Mouse (Mus musculus): ENCODE results near the gene Cfi. TPM values are rescaled to one million over a fixed set of nuclear protein-coding genes. Genes with fewer than 3 reads are reported as not detected.
A peak's percentile ranks its signal among the peaks of the same experiment; 100 is the strongest.

Cfi gene
- total RNA-seq (2021): not detected

DNA sequence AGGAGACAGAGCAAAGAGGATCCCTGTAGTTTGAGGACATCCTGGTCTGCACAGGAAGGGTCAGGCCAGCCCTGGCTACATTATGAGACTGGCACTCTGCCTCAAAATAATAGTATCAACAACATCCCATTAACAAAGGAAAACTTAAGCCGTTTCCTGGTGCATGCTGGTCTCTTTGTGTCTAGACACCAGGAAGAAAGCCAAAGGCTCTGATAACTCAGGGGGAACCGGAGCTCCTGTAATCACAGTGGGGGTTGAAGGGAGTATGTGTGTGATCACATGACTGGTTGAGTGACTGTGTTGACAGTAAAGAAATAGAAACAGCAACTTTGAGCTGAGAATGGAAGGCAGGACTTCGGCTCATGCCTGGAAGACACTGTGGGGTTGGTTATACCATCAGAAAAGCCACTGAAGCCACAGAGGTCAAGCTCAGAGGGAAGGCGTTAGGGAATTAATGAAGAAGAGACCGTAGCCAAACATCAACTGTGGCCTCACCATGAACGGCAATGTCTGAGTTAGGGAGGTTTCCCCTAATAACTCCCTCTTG lies at the start of gene Cfi:
Cfi (plus strand) TSS at position 497 of the 547 bp plus-strand sequence.
- intact Hi-C loops (cut with DNase I): no loop called here
- DNase-seq (ENCODE audit: low spot score in 2 of 2): no peak

GRCm38 (mm10) chr3:129793801-129794200 lies 41.9 kb upstream of the Cfi start:
- intact Hi-C loops (cut with DNase I): no loop called here

DNA sequence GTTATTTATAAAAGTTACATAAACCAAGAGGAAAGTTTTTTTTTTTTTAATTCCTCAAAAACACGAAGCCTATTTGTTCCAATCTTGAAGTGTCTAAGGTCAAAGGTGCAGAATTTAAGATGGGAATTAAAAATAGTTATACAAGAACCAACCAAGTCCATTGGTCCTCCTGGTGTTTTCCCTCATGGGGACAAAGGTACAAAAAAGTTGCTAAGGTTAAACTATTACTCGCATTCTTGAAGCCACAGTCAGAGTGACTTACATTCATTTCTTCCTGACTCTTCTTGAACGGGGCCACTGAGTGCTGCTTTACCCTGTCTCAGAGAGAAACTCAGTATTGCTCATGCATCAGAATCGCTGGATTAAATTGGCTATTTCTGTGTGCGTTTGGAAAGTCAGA lies 38.3 kb upstream of the Cfi start:
- DNase-seq (ENCODE audit: low spot score in 2 of 2): no peak
- intact Hi-C loops (cut with DNase I): no loop called here

More at GRCm38 (mm10) chr3:129793801-129794200, 41.9 kb upstream of the Cfi start:
- no peak for DNase-seq (ENCODE audit: low spot score in 2 of 2)

- DNase-seq (ENCODE audit: low spot score in 2 of 2): no peak
- intact Hi-C loops (cut with DNase I): no loop called here
These were observed 37.1 kb upstream of the Cfi start for GRCm38 (mm10) chr3:129798551-129798950.

DNA sequence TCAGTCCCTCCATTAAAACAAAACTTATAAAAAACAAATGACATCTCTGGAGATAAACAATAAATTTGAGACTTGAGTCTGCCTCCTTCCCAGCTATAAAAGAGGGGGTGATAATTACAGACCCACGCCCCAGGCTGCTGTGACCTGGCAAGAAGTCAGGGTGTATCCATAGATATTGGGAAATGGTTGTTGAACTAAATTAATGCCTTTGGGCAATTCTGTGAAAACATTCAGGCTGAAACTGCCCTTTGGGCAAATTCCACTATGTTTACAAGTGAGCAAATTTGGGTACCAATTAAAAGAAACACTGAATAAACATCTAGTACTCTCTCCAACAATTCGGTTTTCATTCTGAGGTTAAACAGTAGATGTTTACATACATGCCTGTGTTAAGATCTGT lies 36.7 kb upstream of the Cfi start:
- intact Hi-C loops (cut with DNase I): no loop called here
- no peak for DNase-seq (ENCODE audit: low spot score in 2 of 2)

- intact Hi-C loops (cut with DNase I): no loop called here
- no peak for DNase-seq (ENCODE audit: low spot score in 2 of 2)
These were observed 31.9 kb upstream of the Cfi start, which contains the start of gene Lrit3 for GRCm38 (mm10) chr3:129803765-129804164. Lrit3 (minus strand) TSS chr3:129804030.

GRCm38 (mm10) chr3:129820847-129821246 lies 14.8 kb upstream of the Cfi start:
- DNase-seq (ENCODE audit: low spot score in 2 of 2): no peak
- intact Hi-C loops (cut with DNase I): no loop called here

DNA sequence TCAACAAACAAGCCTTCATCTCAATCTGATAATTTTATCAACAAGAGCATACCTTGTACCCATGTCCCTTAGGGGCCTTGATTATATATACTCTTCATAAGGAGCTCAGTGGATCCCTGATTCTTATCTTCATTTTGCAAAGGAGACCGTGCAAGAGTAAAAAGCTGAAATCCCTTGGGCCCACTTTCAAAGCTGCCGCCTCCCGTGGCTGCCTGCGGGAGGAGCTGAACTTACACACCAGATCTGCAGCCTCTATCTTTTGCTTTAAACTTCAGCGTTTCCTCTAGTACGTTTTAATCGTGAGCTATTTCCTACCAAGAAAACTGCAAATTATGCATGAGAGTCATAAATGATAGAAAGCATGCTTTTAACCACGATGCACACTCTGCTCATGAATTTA lies 13.9 kb upstream of the Cfi start:
- intact Hi-C loops (cut with DNase I): no loop called here

DNA sequence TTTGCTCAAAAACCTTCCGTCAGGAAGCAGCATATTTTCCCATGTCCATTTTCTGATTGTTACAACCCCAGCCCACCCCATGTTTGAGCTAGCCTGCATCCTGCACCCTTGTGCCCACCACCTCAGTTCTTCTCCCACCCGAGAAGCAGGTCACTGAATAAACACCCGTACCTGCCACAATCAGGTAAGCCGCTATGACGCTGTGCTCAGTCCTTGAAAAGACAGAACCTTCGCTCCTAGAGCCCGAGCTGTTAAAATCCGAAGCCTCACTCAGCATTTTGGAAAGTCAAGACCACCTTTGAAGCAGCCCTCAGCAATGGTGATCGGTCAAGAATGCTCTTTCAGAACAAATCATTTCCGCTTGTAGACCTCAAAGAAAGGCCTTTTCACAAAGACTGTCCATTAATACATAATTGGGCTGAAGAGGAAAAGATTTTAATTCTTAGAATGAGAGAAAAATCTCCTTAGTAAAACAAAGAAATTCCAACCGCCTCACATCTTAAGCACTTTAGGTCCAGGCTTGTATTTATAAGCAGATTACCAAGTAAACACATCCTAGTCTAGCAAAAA lies 13.4 kb upstream of the Cfi start, which contains the start of gene Rrh:
Rrh (minus strand) TSS at position 382 of the 570 bp plus-strand sequence.
- intact Hi-C loops (cut with DNase I): no loop called here
- DNase-seq (ENCODE audit: low spot score in 2 of 2): no peak

More for the DNA sequence above, 13.9 kb upstream of the Cfi start:
- no peak for DNase-seq (ENCODE audit: low spot score in 2 of 2)

DNA sequence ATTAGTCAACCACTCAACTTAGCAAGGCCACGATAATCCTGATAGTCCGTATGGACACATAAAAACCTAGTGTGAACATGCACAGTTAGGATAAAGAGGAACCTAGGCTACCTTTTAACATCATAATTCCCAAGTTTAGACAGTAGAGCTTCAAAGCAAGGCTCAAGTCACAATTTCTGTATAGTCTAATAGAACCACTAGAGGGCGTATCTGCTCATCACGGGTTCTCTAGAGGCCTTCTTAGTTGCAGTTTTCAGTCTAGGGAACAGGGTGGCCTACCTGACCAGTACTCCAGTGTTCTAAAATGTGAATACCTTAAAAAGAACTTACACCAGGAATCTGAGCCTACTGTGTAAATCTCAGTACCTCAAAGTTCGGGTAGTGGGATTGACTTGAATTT lies 12.4 kb upstream of the Cfi start:
- peak; percentile 23 to 37 for DNase-seq (ENCODE audit: low spot score in 2 of 2)
- intact Hi-C loops (cut with DNase I): loop anchor here (1.0 kb wide), 1 partner anchor 257 kb away; no protein-coding TSS in a partner anchor

DNA sequence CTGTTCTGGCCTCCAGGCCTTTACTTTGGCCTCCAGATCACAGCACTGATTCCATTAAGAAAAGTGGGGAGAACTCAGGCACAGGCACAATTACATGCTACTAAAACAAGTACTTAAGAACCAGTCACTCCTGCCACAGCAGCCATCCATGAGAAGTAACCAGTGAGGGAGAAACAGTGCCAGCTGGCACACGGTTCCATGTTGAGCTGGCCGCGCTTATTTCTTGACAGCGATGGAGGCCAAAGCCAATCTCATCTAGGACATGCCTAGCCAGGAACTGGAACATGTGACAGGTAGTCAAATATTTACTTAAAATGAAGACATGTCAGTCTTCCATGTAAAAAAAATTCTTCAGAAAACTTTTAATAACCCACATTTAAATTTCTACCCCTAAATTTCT lies 11.5 kb upstream of the Cfi start:
- intact Hi-C loops (cut with DNase I): no loop called here
- no peak for DNase-seq (ENCODE audit: low spot score in 2 of 2)

DNA sequence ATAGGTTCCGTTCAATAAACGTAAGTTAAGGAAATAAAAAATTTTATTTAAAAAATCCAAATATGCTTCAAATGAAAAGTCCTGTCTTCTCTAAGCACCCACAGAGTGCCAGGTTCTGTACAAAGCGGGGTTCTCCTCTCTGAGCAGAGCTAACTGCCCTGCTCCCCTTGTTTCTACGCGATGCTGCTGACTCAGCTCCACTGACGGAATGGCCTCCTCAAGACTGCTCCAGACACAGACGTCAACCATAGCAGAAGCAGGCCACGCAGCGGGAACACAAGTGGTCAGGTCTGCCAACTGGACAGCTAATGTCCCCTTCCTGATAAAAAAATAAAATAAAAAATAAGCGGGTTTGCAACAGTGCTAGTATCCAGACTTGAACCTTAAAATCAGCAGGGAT lies 10.8 kb upstream of the Cfi start:
- intact Hi-C loops (cut with DNase I): no loop called here
- no peak for DNase-seq (ENCODE audit: low spot score in 2 of 2)

DNA sequence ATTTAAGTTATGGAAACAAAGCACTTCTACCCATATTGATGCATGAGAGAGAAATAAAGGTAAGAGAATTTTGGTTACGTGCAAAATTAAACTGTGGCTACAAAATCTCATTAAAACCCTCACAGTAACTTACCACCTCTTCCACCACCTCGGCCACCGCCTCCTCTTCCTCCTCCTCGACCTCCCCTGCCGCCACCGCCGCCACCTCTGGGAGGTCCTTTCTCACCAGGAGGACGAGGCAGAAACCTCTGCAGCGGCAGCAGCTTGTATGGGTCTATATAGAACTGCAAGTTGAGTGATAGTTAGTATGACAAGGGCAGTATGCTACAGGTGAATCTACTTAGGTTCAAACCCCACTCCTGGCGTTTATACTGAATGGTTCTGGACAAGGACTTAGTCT lies 9.0 kb upstream of the Cfi start:
- intact Hi-C loops (cut with DNase I): no loop called here
- DNase-seq (ENCODE audit: low spot score in 2 of 2): no peak

DNA sequence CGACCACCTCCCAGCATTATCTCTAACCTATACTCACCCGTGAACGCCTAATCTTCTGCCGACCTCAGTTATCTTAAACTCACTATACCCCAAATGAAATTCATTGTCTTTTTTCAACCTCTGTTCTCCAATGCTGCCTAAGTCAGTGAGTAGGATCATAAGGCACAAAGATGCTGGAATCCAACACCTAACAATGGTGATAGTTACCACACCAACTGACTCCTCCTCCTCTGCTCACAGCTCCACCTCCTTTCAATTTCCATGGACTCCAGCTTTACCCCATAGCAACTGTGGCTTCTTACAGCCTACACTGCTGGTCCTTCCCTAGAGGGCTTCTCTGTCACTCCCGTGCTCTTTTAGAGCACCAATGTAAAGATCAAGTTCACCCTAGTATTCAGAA lies 8.0 kb upstream of the Cfi start:
- no peak for DNase-seq (ENCODE audit: low spot score in 2 of 2)
- intact Hi-C loops (cut with DNase I): no loop called here

DNA sequence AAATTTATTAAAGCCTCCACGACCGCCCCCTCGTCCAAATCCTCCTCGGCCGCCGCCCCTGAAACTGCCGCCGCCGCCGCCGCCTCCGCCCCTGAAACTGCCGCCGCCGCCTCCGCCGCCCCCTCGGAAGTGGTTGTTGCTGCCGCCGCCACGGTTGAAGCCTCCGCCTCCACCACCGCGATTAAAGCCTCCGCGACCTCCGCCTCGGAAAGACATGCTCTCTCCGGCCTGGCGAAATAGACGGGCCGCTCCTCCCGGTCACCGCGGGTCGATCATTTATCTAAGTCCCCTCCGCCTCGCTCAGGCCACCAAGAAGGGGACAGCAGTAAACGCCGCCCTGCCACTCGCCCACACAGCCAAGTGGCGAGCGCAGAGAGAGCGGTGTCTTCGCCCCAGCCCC lies 5.1 kb upstream of the Cfi start:
- no peak for DNase-seq (ENCODE audit: low spot score in 2 of 2)

GRCm38 (mm10) chr3:129831035-129831568 lies 4.6 kb upstream of the Cfi start, which contains the start of gene Gar1:
Gar1 (minus strand) TSS chr3:129831396.
- intact Hi-C loops (cut with DNase I): loop anchor here (1.0 to 5.0 kb wide), 3 partner anchors 47 to 230 kb away; partner anchors contain the start of genes Pla2g12a and Sec24b
- peak; percentile 96 to 98 for DNase-seq (ENCODE audit: low spot score in 2 of 2)

More for the DNA sequence above, 5.1 kb upstream of the Cfi start:
- intact Hi-C loops (cut with DNase I): loop anchor here (1.0 to 5.0 kb wide), 3 partner anchors 48 to 230 kb away; partner anchors contain the start of genes Pla2g12a and Sec24b

- intact Hi-C loops (cut with DNase I): no loop called here
- no peak for DNase-seq (ENCODE audit: low spot score in 2 of 2)
These were observed 490 bp downstream of the Cfi start for GRCm38 (mm10) chr3:129836051-129836697.

- intact Hi-C loops (cut with DNase I): no loop called here
These were observed 1.3 kb downstream of the Cfi start for GRCm38 (mm10) chr3:129836965-129837364.

GRCm38 (mm10) chr3:129838017-129838416 lies 2.3 kb downstream of the Cfi start:
- no peak for DNase-seq (ENCODE audit: low spot score in 2 of 2)
- intact Hi-C loops (cut with DNase I): no loop called here

More at GRCm38 (mm10) chr3:129836965-129837364, 1.3 kb downstream of the Cfi start:
- DNase-seq (ENCODE audit: low spot score in 2 of 2): no peak

DNA sequence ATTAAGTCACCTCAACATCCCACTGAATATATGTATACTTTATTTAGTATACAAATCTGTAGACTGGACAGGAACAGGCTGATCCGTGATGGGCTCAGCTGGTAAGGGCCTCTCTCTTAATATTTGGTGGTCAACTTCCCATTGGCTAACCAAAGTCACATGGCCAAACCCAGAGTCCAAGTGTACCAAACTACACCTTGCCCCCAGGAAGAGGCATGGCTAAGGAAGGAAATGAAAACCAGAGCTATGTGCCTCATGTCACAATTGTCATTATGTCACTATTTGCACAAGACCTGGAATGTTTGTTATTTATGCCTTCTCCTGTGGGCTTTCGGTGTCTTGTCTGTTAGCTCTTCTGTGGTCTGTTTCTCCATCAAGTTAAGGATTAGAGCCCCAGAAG lies 10.2 kb downstream of the Cfi start:
- no peak for DNase-seq (ENCODE audit: low spot score in 2 of 2)
- intact Hi-C loops (cut with DNase I): no loop called here

DNA sequence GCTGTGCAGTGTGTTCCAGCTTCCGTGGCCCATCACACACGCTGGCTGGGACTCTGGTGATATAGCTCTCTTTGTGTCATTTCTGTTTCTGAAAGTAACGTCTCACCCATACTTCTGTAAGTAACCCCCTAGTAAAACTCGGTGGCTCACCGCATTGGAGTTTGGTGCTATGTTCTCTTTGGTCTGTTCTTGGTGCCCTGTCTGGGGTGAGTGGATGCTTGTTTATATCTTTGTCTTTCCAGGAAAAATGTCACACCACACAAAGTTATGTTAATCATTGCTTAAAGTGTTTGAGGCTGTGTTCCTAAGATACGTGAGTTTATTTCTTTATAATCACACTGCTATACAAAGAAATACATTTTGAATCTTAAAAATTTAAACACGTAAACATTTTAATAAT lies 11.2 kb downstream of the Cfi start:
- intact Hi-C loops (cut with DNase I): no loop called here
- no peak for DNase-seq (ENCODE audit: low spot score in 2 of 2)
